Mouse (Mus musculus) heart, adult 2 months (tissue): ENCODE measurements around the gene Hagh. TPM values are rescaled to one million over a fixed set of nuclear protein-coding genes. Genes with fewer than 3 reads are reported as not detected.

Experiments used
- DNase-seq, 2 experiments: peaks; one replicate each; pipeline ENCODE4 v3.0.0; 2021
- H3K27ac ChIP-seq: fragments of 200-600 bp; 2 replicates; pipeline ENCODE4 v1.8.1; 2022
- H3K27me3 ChIP-seq: fragments of 200-500 bp; 2 replicates; pipeline ENCODE4 v1.6.1; 2012; ENCODE audit warnings: mild to moderate bottlenecking, low read length, inconsistent platforms, mixed read lengths; ENCODE audit not compliant: control insufficient read depth, insufficient read depth
- H3K36me3 ChIP-seq: fragments of 200-500 bp; 2 replicates; pipeline ENCODE4 v1.6.1; 2012; ENCODE audit warnings: low read length, inconsistent platforms; ENCODE audit not compliant: control insufficient read depth, insufficient read depth
- H3K4me1 ChIP-seq: fragments of 200-500 bp; 2 replicates; pipeline ENCODE4 v1.6.1; 2011; ENCODE audit warnings: low read length; ENCODE audit not compliant: control insufficient read depth, insufficient read depth
- H3K4me3 ChIP-seq: fragments of 200-600 bp; 2 replicates; pipeline ENCODE4 v1.8.1; 2022
- H3K79me2 ChIP-seq: fragments of 200-500 bp; replicated peaks from 2 replicates; pipeline ENCODE4 v1.6.1; 2012; ENCODE audit warnings: mild to moderate bottlenecking, inconsistent platforms, low read length, moderate library complexity, mixed read lengths; ENCODE audit not compliant: control insufficient read depth, insufficient read depth
- H3K9ac ChIP-seq: fragments of 200-500 bp; 2 replicates; pipeline ENCODE4 v1.6.1; 2012; ENCODE audit warnings: low read depth, mild to moderate bottlenecking, control low read depth, inconsistent platforms, low read length, mixed read lengths
- CTCF ChIP-seq: fragments of 200-600 bp; IDR thresholded peaks from 2 replicates; pipeline ENCODE4 v1.8.1; 2022; ENCODE audit warnings: antibody characterized with exemption, mild to moderate bottlenecking, moderate library complexity
- EP300 ChIP-seq: fragments of 200-500 bp; IDR thresholded peaks from 2 replicates; pipeline ENCODE4 v1.6.1; 2011; ENCODE audit warnings: low read depth, low read length, control low read depth; ENCODE audit not compliant: insufficient read depth
- POLR2A ChIP-seq: fragments of 200-500 bp; IDR thresholded peaks from 2 replicates; pipeline ENCODE4 v1.6.1; 2011; ENCODE audit warnings: mild to moderate bottlenecking, low read depth, low read length, control low read depth; ENCODE audit not compliant: insufficient read depth
- WGBS: fragments of 180-500 bp; shearing (Covaris S2); methylation state at CpG from one replicate; pipeline ENCODE4 v1.1.7; 2018; 5-methylcytosine and 5-hydroxymethylcytosine counted together
- intact Hi-C: fragments of 180-260 bp; cut with DNase I; formaldehyde crosslinking; loops from one replicate; pipeline ENCODE4 v1.15.1; 2025
- polyA plus RNA-seq: library from polyadenylated mRNA; depleted of rRNA; stranded (reverse); fragments of >200 nt; gene quantifications from 2 replicates; pipeline ENCODE4 v1.2.3, GENCODE M21; 2012
- total RNA-seq, 2 experiments: library from RNA; stranded (reverse); gene quantifications; 2 replicates each; pipeline ENCODE4 v1.2.3; 2021

The Hagh gene
- total and polyA plus RNA-seq, 3 experiments, result 85.8 to 133 (median 89.5) TPM

DNA sequence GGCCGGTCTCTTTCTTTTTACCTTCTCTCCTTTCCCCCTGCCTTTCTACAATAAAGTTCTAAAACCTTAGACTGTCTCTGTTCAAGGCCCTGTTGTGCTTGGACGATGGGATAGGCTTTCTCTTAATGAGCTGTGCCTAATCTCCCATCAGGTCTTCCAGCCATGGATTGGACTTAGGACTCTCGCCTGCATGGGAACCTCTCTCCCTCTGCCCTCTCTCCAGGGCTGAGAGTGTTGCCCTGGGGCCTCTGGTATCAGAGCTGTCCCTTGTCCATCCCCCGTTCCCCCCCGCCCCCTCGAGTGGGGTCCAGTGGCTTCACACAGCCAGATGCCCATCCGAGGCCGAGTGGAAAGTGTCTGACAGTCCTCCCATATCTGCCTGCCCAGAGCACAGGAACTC, 35.0 kb downstream of the Hagh start:
- Histone ChIP-seq H3K27me3 (no peaks in the 10 kb centered on the region), H3K4me1 (no peaks in the 10 kb centered on the region; the same call in 1 of the 2 replicates), H3K9ac (no peak overlapping the region), H3K4me3 (no peak overlapping the region), H3K36me3 (no peaks in the 10 kb centered on the region), H3K79me2 (no peaks in the 10 kb centered on the region), H3K27ac (no peak overlapping the region)
- intact Hi-C loops, result no loop called here
- 71% methylated on average over 8 of the region's 8 CpGs for WGBS
- no peak for TF ChIP-seq CTCF
- no peak for TF ChIP-seq EP300
- TF ChIP-seq POLR2A, result no peak
- no peak for DNase-seq

- WGBS, result 60% methylated on average over 10 of the region's 10 CpGs
- H3K79me2 ChIP-seq, result no peaks in the 10 kb centered on the region
- no peaks in the 10 kb centered on the region for H3K36me3 ChIP-seq
- peak overlapping the region; percentile 4; the same call in 1 of the 2 replicates for H3K9ac ChIP-seq
- TF ChIP-seq CTCF (no peak), EP300 (no peak), POLR2A (no peak)
- intact Hi-C loops, result no loop called here
- H3K4me3 ChIP-seq, result no peak overlapping the region; the same call in 1 of the 2 replicates
- H3K4me1 ChIP-seq, result peaks cover 5% of the 10 kb centered on the region
- H3K27ac ChIP-seq, result peak overlapping the region; percentile 80
- H3K27me3 ChIP-seq, result no peaks in the 10 kb centered on the region
- DNase-seq, result no peak
Measured at GRCm38 (mm10) chr17:24877336-24878116, 37.6 kb downstream of the Hagh start.

GRCm38 (mm10) chr17:24878117-24878397, 38.1 kb downstream of the Hagh start:
- Histone ChIP-seq H3K4me3 (no peak overlapping the region), H3K27me3 (no peaks in the 10 kb centered on the region), H3K27ac (peak overlapping the region; percentile 80), H3K36me3 (no peaks in the 10 kb centered on the region), H3K9ac (no peak overlapping the region), H3K79me2 (no peaks in the 10 kb centered on the region), H3K4me1 (peaks cover 5% of the 10 kb centered on the region)
- 42% methylated on average over 5 of the region's 5 CpGs for WGBS
- TF ChIP-seq CTCF (no peak), POLR2A (no peak), EP300 (0 out of 2 replicates have a peak, but pooled peaks have one; percentile 52)
- intact Hi-C loops, result no loop called here
- peak; percentile 73 to 82 for DNase-seq

DNA sequence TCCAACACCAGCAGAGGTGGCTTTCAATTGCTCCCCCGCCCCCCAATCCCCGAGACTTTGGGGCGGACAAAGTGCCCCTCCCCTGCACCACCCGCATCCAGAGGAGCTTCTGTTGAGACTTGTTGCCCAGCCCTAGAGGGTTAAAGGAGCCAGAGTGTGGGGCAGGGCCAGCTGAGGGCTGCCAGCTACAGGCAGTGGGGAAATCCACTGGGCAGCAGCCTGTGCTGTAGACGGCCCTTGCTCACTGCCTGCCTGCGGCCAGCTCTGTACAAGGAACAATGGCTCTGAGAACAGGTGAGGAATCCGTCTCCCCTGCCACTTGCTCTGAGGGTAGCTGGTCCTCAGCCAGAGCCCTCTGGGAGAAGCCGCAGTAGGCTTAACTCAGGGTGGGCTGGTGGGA, 38.6 kb downstream of the Hagh start:
- Histone ChIP-seq H3K4me1 (peaks cover 5% of the 10 kb centered on the region), H3K4me3 (no peak overlapping the region), H3K27me3 (no peaks in the 10 kb centered on the region), H3K27ac (peak overlapping the region; percentile 80), H3K36me3 (no peaks in the 10 kb centered on the region), H3K79me2 (no peaks in the 10 kb centered on the region), H3K9ac (0 out of 2 replicates have a peak overlapping the region, but pooled peaks have one; percentile 8)
- intact Hi-C loops, result no loop called here
- TF ChIP-seq POLR2A (no peak), EP300 (no peak), CTCF (no peak)
- 73% methylated on average over 8 of the region's 8 CpGs for WGBS
- peak in 1 of 2 experiments; percentile 36 for DNase-seq

DNA sequence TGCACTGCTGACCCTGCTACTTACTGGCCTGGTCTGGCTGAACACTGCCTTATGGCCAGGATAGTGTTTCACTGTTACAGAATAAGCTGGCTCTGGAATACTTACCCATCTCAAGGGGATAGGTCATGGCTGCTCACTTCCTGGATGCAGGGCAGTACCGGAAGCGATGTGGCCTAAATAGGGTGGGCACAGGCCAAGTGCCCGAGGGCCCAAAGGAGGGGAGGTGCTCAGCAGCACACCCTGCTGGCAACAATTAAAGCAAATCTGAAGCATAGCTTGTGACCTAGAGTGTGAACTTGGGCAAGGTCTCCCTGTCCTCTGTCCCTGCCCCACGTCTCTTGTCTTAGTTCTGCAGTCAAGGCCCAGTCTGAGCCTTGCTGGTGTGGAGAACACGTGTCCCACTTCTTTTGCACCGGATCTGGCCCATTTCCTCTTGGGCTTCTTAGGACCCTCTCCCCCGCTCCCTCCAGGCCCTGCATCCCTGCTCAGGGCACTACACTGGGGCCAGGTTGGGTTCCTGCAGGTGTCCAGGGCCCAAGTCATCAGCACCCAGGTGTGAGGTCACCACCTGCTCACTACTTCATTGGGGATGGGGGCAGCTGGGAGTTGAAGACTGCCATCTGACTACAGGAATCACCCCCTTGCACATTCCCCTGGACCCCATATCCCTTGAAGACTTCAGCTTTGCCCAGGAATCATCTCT, 41.9 kb downstream of the Hagh start:
- H3K27ac ChIP-seq, result no peak overlapping the region
- peak; percentile 36 to 53 for DNase-seq
- intact Hi-C loops, result loop anchor here (1.0 kb wide), 1 partner anchor 137 kb away; no protein-coding TSS in a partner anchor
- H3K4me3 ChIP-seq, result no peak overlapping the region
- no peaks in the 10 kb centered on the region for H3K79me2 ChIP-seq
- H3K36me3 ChIP-seq, result no peaks in the 10 kb centered on the region
- H3K4me1 ChIP-seq, result peaks cover 8% of the 10 kb centered on the region
- H3K9ac ChIP-seq, result no peak overlapping the region
- WGBS, result 36% methylated on average over 7 of the region's 7 CpGs
- no peak for TF ChIP-seq POLR2A
- peak; percentile 72 for TF ChIP-seq CTCF
- H3K27me3 ChIP-seq, result no peaks in the 10 kb centered on the region

DNA sequence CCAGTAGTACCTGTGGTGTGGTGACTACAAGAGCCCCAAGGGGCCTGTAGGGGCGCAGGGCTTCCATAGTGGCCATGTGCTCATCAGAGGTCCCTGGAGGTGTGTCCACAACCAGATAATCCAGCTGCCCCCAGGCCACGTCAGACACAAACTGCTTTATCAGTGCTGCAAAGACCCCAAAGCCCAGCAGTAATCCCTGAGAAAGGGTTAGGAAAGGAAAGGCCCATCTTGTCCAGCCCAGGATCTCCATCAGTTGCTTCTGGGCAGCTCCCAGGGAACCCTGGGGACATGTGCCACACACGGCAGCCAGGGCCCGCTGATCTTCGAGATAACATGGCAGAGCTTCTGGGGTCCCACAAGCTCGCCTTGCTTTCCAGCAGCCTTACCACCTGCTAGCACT, 44.4 kb downstream of the Hagh start:
- WGBS, result 81% methylated on average over 6 of the region's 6 CpGs
- intact Hi-C loops, result loop anchor here (2.0 kb wide), 1 partner anchor 34 kb away; the partner anchor contains the start of gene Fahd1

More for the DNA sequence above, 44.4 kb downstream of the Hagh start:
- H3K27ac ChIP-seq, result no peak overlapping the region
- H3K79me2 ChIP-seq, result no peaks in the 10 kb centered on the region
- H3K4me3 ChIP-seq, result no peak overlapping the region
- no peak for DNase-seq
- H3K4me1 ChIP-seq, result peaks cover 15% of the 10 kb centered on the region
- H3K36me3 ChIP-seq, result no peaks in the 10 kb centered on the region
- TF ChIP-seq POLR2A (no peak), EP300 (no peak)
- H3K9ac ChIP-seq, result no peak overlapping the region
- H3K27me3 ChIP-seq, result no peaks in the 10 kb centered on the region
